17 mouse cellular contexts compared by ENCODE assay signal in genomic region chr2:137591551-137591950, GRCm38 (mm10).
DNase-seq lines count a peak whose midpoint lies in the region; ATAC-seq lines count a peak whose summit lies in the region.
"Had no signal": no experiment of that assay in that cellular context is flagged by ENCODE, and none has a peak within 500 bp of the region (broad histone marks: within the 10 kb centered on the region; RNA-seq: fewer than 3 reads in every experiment).

No protein-coding gene starts in this region.

- peak; percentile 50 for DNase-seq in gastrocnemius, adult 18-20 months (ENCODE audit: low spot score)
- DNase-seq in gastrocnemius, postnatal 10 days, result no peak
- DNase-seq in urinary bladder, postnatal 36 days (ENCODE audit: low spot score in 2 of 2), result peak; percentile 3 to 10
- DNase-seq in urinary bladder, adult 2 months (ENCODE audit: low spot score), result no peak
- peak; percentile 36 to 51 for DNase-seq in heart, postnatal 10 days
- DNase-seq in layer of hippocampus, adult 18-20 months (ENCODE audit: low spot score in 2 of 2), result no peak
- no peak for DNase-seq in ovary, postnatal 14 days (ENCODE audit: low spot score)
- DNase-seq: cerebellum, adult 18-20 months; cerebellum, postnatal 25 days; kidney, adult 11 months; left cerebral cortex, postnatal 4 days; lung, adult 18-20 months; lung, postnatal 14 days; retina, postnatal 1 day; right cerebral cortex, postnatal 4 days had no signal

- no peak for ATAC-seq in inflammation-experienced regulatory T-cells, adult 6 months
- ATAC-seq: hindbrain, postnatal 0 days had no signal

- intact Hi-C loops in heart, postnatal 10 days (cut with DNase I), result no loop called here

Comparison
In these comparisons a context has a peak if more than half of its experiments do, and no peak if none do; other contexts are left out.
1. DNase-seq: peak in gastrocnemius, adult 18-20 months (single experiment), urinary bladder, postnatal 36 days (2 of 2) and heart, postnatal 10 days (2 of 2); none in gastrocnemius, postnatal 10 days (single experiment), urinary bladder, adult 2 months (single experiment), layer of hippocampus, adult 18-20 months (0 of 2) and ovary, postnatal 14 days (single experiment).